Comparison of ENCODE assay signal across 8 mouse cellular contexts in the genomic region with DNA sequence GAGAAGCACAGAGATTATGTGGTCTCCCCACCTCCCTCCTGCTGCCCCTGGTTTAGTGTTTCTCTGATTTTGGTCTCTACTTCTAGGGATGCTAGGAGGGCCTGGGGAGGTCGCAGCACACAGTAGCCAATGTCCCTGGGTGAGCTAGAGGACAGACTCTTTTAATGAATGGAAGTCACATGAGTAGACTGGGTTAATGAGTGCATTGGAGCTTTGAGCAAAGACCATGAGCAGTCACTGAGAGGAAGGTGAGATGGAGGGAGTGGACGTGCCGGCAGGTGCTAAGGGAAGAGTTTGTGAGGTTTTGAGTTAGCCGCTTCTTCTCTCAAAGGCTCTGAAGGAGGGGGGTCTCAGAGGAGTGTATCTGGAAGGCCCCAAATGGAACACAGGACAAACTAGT. TPM values are rescaled to one million over a fixed set of nuclear protein-coding genes. Genes with fewer than 3 reads are reported as not detected.
DNase-seq lines count a peak whose midpoint lies in the region; ATAC-seq and TF ChIP-seq lines count a peak whose summit lies in the region.

No protein-coding gene starts in this region.

- H3K4me3 ChIP-seq in cerebellum, adult 2 months (replicated peaks; ENCODE audit: insufficient read depth, low read depth, low read length): no peak overlapping the region
- peak overlapping the region in 1 of 2 experiments; percentile 51; a peak in 1 of 4 replicates for H3K4me3 ChIP-seq in MEL (ENCODE audit: control insufficient read depth in 1 of 2, insufficient read depth in 1 of 2, low read depth in 2 of 2, low read length in 2 of 2)
- peak overlapping the region; percentile 81 for H3K4me3 ChIP-seq in hindbrain, embryonic 15.5 days
- peak overlapping the region; percentile 87 for H3K4me3 ChIP-seq in midbrain, embryonic 10.5 days

- H3K79me2 ChIP-seq in MEL (ENCODE audit: control insufficient read depth, insufficient read depth, low read length, poor library complexity): peaks cover 8% of the 10 kb centered on the region

- H3K27me3 ChIP-seq in cerebellum, adult 2 months (ENCODE audit: control insufficient read depth, insufficient read depth, low read length): no peaks in the 10 kb centered on the region
- no peaks in the 10 kb centered on the region for H3K27me3 ChIP-seq in MEL (ENCODE audit: control insufficient read depth in 1 of 2, insufficient read depth in 2 of 2, low read length in 2 of 2)
- H3K27me3 ChIP-seq in hindbrain, embryonic 15.5 days: no peaks in the 10 kb centered on the region
- H3K27me3 ChIP-seq in midbrain, embryonic 10.5 days (ENCODE audit: low read depth, poor library complexity, severe bottlenecking): no peaks in the 10 kb centered on the region

- TF ChIP-seq CTCF in cerebellum, adult 2 months (IDR thresholded peaks at IDR 0.05; ENCODE audit: borderline replicate concordance, insufficient read depth, low read depth, low read length): no peak
- no peak for TF ChIP-seq CTCF in MEL (IDR thresholded peaks at IDR 0.05 in 2 of 3, conservative IDR thresholded peaks at IDR 0.05 in 1 of 3; ENCODE audit: control insufficient read depth in 1 of 3, insufficient read depth in 1 of 3, low read depth in 2 of 3, low read length in 3 of 3, poor library complexity in 1 of 3, severe bottlenecking in 1 of 3)

- H3K27ac ChIP-seq in cerebellum, adult 2 months (ENCODE audit: insufficient read depth, low read length): no peak overlapping the region
- H3K27ac ChIP-seq in MEL (ENCODE audit: control insufficient read depth, low read depth, low read length): no peak overlapping the region
- H3K27ac ChIP-seq in hindbrain, embryonic 15.5 days (replicated peaks): peak overlapping the region; percentile 98; the same call in 1 of the 2 replicates
- peak overlapping the region; percentile 100 for H3K27ac ChIP-seq in midbrain, embryonic 10.5 days (replicated peaks)

- no peak for TF ChIP-seq RAD21 in MEL (IDR thresholded peaks at IDR 0.05; ENCODE audit: low read depth, low read length)

- WGBS in cerebellum, adult 2 months: 82% methylated on average over 4 of the region's 4 CpGs
- WGBS in hindbrain, embryonic 15.5 days: 35% methylated on average over 4 of the region's 4 CpGs
- 39% methylated on average over 4 of the region's 4 CpGs for WGBS in midbrain, embryonic 10.5 days

- DNase-seq in cerebellum, adult 9-10 months: peak; percentile 43
- DNase-seq in cerebellum, adult 2 months: no peak
- no peak for DNase-seq in MEL (ENCODE audit: low read depth, low spot score)
- DNase-seq in midbrain, embryonic 10.5 days (ENCODE audit: low spot score): no peak
- no peak for DNase-seq in adrenal gland, postnatal 25 days
- DNase-seq in right cerebral cortex, postnatal 14 days: no peak
- DNase-seq in lung, postnatal 36 days: no peak

- peak overlapping the region; percentile 90 for H3K4me2 ChIP-seq in hindbrain, embryonic 15.5 days

- peaks cover 0 to 12% of the 10 kb centered on the region in 2 experiments; a peak in 2 of 4 replicates for H3K36me3 ChIP-seq in MEL (ENCODE audit: control insufficient read depth in 1 of 2, insufficient read depth in 2 of 2, low read length in 2 of 2)
- peaks cover 29% of the 10 kb centered on the region for H3K36me3 ChIP-seq in hindbrain, embryonic 15.5 days
- peaks cover 56% of the 10 kb centered on the region for H3K36me3 ChIP-seq in midbrain, embryonic 10.5 days

- no peak for TF ChIP-seq POLR2A in cerebellum, adult 2 months (IDR thresholded peaks at IDR 0.05; ENCODE audit: borderline replicate concordance, insufficient read depth, low read length)
- no peak for TF ChIP-seq POLR2A in MEL (IDR thresholded peaks at IDR 0.05; ENCODE audit: control insufficient read depth in 1 of 2, insufficient read depth in 1 of 2, low read depth in 1 of 2, low read length in 2 of 2, poor library complexity in 1 of 2)

- peak overlapping the region; percentile 69 for H3K9ac ChIP-seq in MEL (ENCODE audit: control insufficient read depth, low read depth, low read length, poor library complexity, severe bottlenecking)
- H3K9ac ChIP-seq in hindbrain, embryonic 15.5 days: peak overlapping the region; percentile 91

- no peaks in the 10 kb centered on the region for H3K9me3 ChIP-seq in MEL (replicated peaks; ENCODE audit: insufficient read depth, low read length)
- no peaks in the 10 kb centered on the region for H3K9me3 ChIP-seq in hindbrain, embryonic 15.5 days
- no peaks in the 10 kb centered on the region for H3K9me3 ChIP-seq in midbrain, embryonic 10.5 days (replicated peaks)

- no peak for ATAC-seq in hindbrain, embryonic 15.5 days (ENCODE audit: low FRiP score, low read depth)

- TF ChIP-seq EP300 in MEL (IDR thresholded peaks at IDR 0.05; ENCODE audit: low read depth in 1 of 2, low read length in 2 of 2): no peak

- peaks cover 6% of the 10 kb centered on the region for H3K4me1 ChIP-seq in cerebellum, adult 2 months (ENCODE audit: control insufficient read depth, insufficient read depth, low read length)
- peaks cover 7 to 8% of the 10 kb centered on the region in 2 experiments for H3K4me1 ChIP-seq in MEL (ENCODE audit: control insufficient read depth in 1 of 2, insufficient read depth in 2 of 2, low read length in 2 of 2)
- H3K4me1 ChIP-seq in hindbrain, embryonic 15.5 days (replicated peaks): peaks cover 66% of the 10 kb centered on the region
- peaks cover 72% of the 10 kb centered on the region for H3K4me1 ChIP-seq in midbrain, embryonic 10.5 days

TF ChIP-seq in MEL, 35 proteins besides CTCF, POLR2A, EP300 and RAD21:
- TF ChIP-seq TBP (IDR thresholded peaks at IDR 0.05; ENCODE audit: low read depth, low read length): no peak
- no peak for TF ChIP-seq MYC (IDR thresholded peaks at IDR 0.05; ENCODE audit: low read depth, low read length)
- no peak for TF ChIP-seq USF1 (IDR thresholded peaks at IDR 0.05; ENCODE audit: low read depth, low read length)
- TF ChIP-seq SIN3A (IDR thresholded peaks at IDR 0.05; ENCODE audit: low read length): 0 out of 2 replicates have a peak, but pooled peaks have one; percentile 18
- TF ChIP-seq MXI1 (IDR thresholded peaks at IDR 0.05; ENCODE audit: low read depth, low read length): no peak
- 0 out of 2 replicates have a peak, but pooled peaks have one; percentile 21 for TF ChIP-seq MAZ (IDR thresholded peaks at IDR 0.05; ENCODE audit: low read depth, low read length)

RNA-seq across cellular contexts. Expression of gene Mex3a, which starts 3.3 kb away (rescaled TPM):
- 1.2 and 1.3 TPM in 2 replicates for polyA plus RNA-seq in cerebellum, adult 2 months (2012; rRNA removed)
- 4.3 and 5.5 TPM in 2 replicates for total RNA-seq in MEL (2012; rRNA removed)
- 10 to 100 TPM in 1 of 2 experiments, not detected in 1; 10.1 TPM for polyA plus RNA-seq in MEL (2012; ENCODE audit: insufficient read depth in 1 of 2, insufficient read length in 2 of 2, low read depth in 1 of 2, low replicate concordance in 2 of 2, missing spikeins in 1 of 2)
- polyA plus RNA-seq in hindbrain, embryonic 15.5 days (2015; fragmentation: Nextera tagmentation; extraction: Ambion mirVana): 26.4 and 28.6 TPM in 2 replicates
- 27.7 and 33.8 TPM in 2 replicates for polyA plus RNA-seq in midbrain, embryonic 10.5 days (2016; fragmentation: Nextera tagmentation; extraction: Ambion mirVana)
- 3.3 and 3.5 TPM in 2 replicates for total RNA-seq in adrenal gland, postnatal 25 days (2021)

RNA-seq across cellular contexts. Expression of gene Rab25, which starts 12.6 kb away (rescaled TPM):
- polyA plus RNA-seq in cerebellum, adult 2 months (2012; rRNA removed): 0.46 and 1.4 TPM in 2 replicates
- 0.75 and 0.96 TPM in 2 replicates for total RNA-seq in MEL (2012; rRNA removed)
- polyA plus RNA-seq in MEL (2012; ENCODE audit: insufficient read depth in 1 of 2, insufficient read length in 2 of 2, low read depth in 1 of 2, low replicate concordance in 2 of 2, missing spikeins in 1 of 2): 1 to 10 TPM in 1 of 2 experiments, not detected in 1; 1.9 TPM
- polyA plus RNA-seq in hindbrain, embryonic 15.5 days (2015; fragmentation: Nextera tagmentation; extraction: Ambion mirVana): 0.23 TPM in 1 of 2 replicates, not detected in the other
- polyA plus RNA-seq in midbrain, embryonic 10.5 days (2016; fragmentation: Nextera tagmentation; extraction: Ambion mirVana): 0.49 and 0.79 TPM in 2 replicates
- total RNA-seq in adrenal gland, postnatal 25 days (2021): not detected in 2 replicates

RNA-seq across cellular contexts. Expression of gene Lamtor2, which starts 17.3 kb away (rescaled TPM):
- 143 and 159 TPM in 2 replicates for polyA plus RNA-seq in cerebellum, adult 2 months (2012; rRNA removed)
- total RNA-seq in MEL (2012; rRNA removed): 125 and 127 TPM in 2 replicates
- polyA plus RNA-seq in MEL (2012; ENCODE audit: insufficient read depth in 1 of 2, insufficient read length in 2 of 2, low read depth in 1 of 2, low replicate concordance in 2 of 2, missing spikeins in 1 of 2): 100 to 1,000 TPM in 1 of 2 experiments, not detected in 1; 188 TPM
- 201 and 205 TPM in 2 replicates for polyA plus RNA-seq in hindbrain, embryonic 15.5 days (2015; fragmentation: Nextera tagmentation; extraction: Ambion mirVana)
- polyA plus RNA-seq in midbrain, embryonic 10.5 days (2016; fragmentation: Nextera tagmentation; extraction: Ambion mirVana): 175 and 192 TPM in 2 replicates
- 148 and 150 TPM in 2 replicates for total RNA-seq in adrenal gland, postnatal 25 days (2021)

RNA-seq across cellular contexts. Expression of gene Ubqln4, which starts 18.0 kb away (rescaled TPM):
- polyA plus RNA-seq in cerebellum, adult 2 months (2012; rRNA removed): 86.4 and 87.3 TPM in 2 replicates
- 73.0 and 83.0 TPM in 2 replicates for total RNA-seq in MEL (2012; rRNA removed)
- 100 to 1,000 TPM in 1 of 2 experiments, 10 to 100 TPM in 1; 43.6 to 171 TPM for polyA plus RNA-seq in MEL (2012; ENCODE audit: insufficient read depth in 1 of 2, insufficient read length in 2 of 2, low read depth in 1 of 2, low replicate concordance in 2 of 2, missing spikeins in 1 of 2)
- polyA plus RNA-seq in hindbrain, embryonic 15.5 days (2015; fragmentation: Nextera tagmentation; extraction: Ambion mirVana): 43.6 and 47.7 TPM in 2 replicates
- 71.1 and 74.1 TPM in 2 replicates for polyA plus RNA-seq in midbrain, embryonic 10.5 days (2016; fragmentation: Nextera tagmentation; extraction: Ambion mirVana)
- total RNA-seq in adrenal gland, postnatal 25 days (2021): 74.3 and 87.0 TPM in 2 replicates

RNA-seq across cellular contexts. Expression of gene Lmna, which starts 25.8 kb away (rescaled TPM):
- 51.4 and 57.1 TPM in 2 replicates for polyA plus RNA-seq in cerebellum, adult 2 months (2012; rRNA removed)
- total RNA-seq in MEL (2012; rRNA removed): 388 and 394 TPM in 2 replicates
- 100 to 1,000 TPM; 128 to 302 TPM for polyA plus RNA-seq in MEL (2012; ENCODE audit: insufficient read depth in 1 of 2, insufficient read length in 2 of 2, low read depth in 1 of 2, low replicate concordance in 2 of 2, missing spikeins in 1 of 2)
- polyA plus RNA-seq in hindbrain, embryonic 15.5 days (2015; fragmentation: Nextera tagmentation; extraction: Ambion mirVana): 52.2 and 53.4 TPM in 2 replicates
- polyA plus RNA-seq in midbrain, embryonic 10.5 days (2016; fragmentation: Nextera tagmentation; extraction: Ambion mirVana): 13.5 and 18.3 TPM in 2 replicates
- 90.6 and 91.1 TPM in 2 replicates for total RNA-seq in adrenal gland, postnatal 25 days (2021)

Comparison
In these comparisons a context has a peak if more than half of its experiments do, and no peak if none do; other contexts are left out.
1. H3K27ac ChIP-seq: peak in hindbrain, embryonic 15.5 days (single experiment) and midbrain, embryonic 10.5 days (single experiment); none in cerebellum, adult 2 months (single experiment) and MEL (single experiment).